Mouse (Mus musculus) heart, adult 2 months (tissue): ENCODE data around the gene Rgmb.

Source experiments
- CTCF ChIP-seq: fragments of 200-600 bp; IDR thresholded peaks from 2 replicates; pipeline ENCODE4 v1.8.1; 2022; ENCODE audit warnings: antibody characterized with exemption, mild to moderate bottlenecking, moderate library complexity
- EP300 ChIP-seq: fragments of 200-500 bp; IDR thresholded peaks from 2 replicates; pipeline ENCODE4 v1.6.1; 2011; ENCODE audit warnings: low read depth, low read length, control low read depth; ENCODE audit not compliant: insufficient read depth
- POLR2A ChIP-seq: fragments of 200-500 bp; IDR thresholded peaks from 2 replicates; pipeline ENCODE4 v1.6.1; 2011; ENCODE audit warnings: mild to moderate bottlenecking, low read depth, low read length, control low read depth; ENCODE audit not compliant: insufficient read depth

GRCm38 (mm10) chr17:15822376-15822775 lies 8.5 kb downstream of the Rgmb start:
- no peak for TF ChIP-seq CTCF
- no peak for TF ChIP-seq EP300
- TF ChIP-seq POLR2A: no peak
